Mouse (Mus musculus) thymus, adult 18-20 months (tissue): ENCODE data around the gene Eva1c.
A peak's percentile ranks its signal among the peaks of the same experiment; 100 is the strongest.

Source experiments
- DNase-seq, 2 experiments: peaks; one replicate each; pipeline ENCODE4 v3.0.0; 2022; ENCODE audit warnings: mixed read lengths in 2 of 2

The Eva1c gene

GRCm38 (mm10) chr16:90924606-90925370, 98.3 kb downstream of the Eva1c start:
- no peak for DNase-seq

DNA sequence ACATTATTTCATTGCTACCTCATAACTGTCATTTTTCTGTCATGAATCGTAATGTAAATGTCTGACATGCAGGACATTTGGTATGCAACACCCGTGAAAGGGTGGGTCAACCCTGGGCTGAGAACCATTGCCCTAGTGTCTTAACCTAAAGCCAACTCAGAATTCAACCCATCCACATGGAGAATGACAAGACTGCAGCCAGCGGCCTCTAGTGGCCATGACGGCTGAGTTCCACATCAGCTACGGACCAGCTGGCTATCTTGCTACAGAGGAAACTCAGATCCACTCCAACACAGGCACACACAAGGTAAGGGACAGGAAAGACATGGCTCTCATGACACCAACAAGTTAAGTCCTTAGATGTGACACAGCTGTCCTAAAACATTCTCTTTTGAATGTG, 98.9 kb downstream of the Eva1c start:
- no peak for DNase-seq

GRCm38 (mm10) chr16:90927446-90927845, 100.9 kb downstream of the Eva1c start:
- DNase-seq: no peak

GRCm38 (mm10) chr16:90933534-90934176, 107.1 kb downstream of the Eva1c start:
- DNase-seq: no peak

GRCm38 (mm10) chr16:90934193-90934686, 107.7 kb downstream of the Eva1c start:
- DNase-seq: peak; percentile 42 to 44

- DNase-seq: peak; percentile 81 to 83
Observed at GRCm38 (mm10) chr16:90934687-90935328, 108.3 kb downstream of the Eva1c start, which contains the start of gene Cfap298. Gene Cfap298 (minus strand): TSS chr16:90935114.

GRCm38 (mm10) chr16:90941246-90941645, 114.7 kb downstream of the Eva1c start:
- no peak for DNase-seq

- DNase-seq: no peak
Observed at GRCm38 (mm10) chr16:90946977-90947376, 120.5 kb downstream of the Eva1c start.

DNA sequence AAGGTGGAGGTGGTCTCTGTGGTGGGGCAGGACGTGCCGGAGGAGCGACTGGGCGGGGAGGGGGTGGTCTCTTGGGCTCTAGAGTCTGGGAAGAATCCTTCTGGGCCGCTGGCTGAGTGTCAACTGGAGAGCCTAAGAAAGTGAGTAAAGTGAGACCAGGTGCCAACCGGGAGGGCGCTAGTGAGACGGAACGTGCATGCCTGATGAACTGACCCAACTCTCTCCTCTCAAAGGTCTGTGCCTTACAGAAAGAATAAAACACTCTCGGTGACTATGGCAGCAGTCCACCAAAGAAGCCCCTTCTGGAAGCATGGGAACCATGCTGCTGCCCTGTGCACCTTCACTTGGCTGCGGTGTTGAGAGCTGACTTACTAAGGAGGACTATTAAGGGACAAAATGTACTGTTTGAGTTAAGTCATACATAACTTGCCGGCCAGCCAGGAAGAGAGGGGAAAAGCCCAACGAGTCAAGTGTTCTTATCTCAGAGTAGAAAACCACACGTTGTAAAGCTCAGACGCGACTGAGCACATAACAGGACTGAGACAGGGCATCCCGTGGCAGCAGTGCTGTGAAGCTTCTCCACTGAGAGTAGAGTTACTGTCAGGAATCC, 123.9 kb downstream of the Eva1c start:
- no peak for DNase-seq

DNA sequence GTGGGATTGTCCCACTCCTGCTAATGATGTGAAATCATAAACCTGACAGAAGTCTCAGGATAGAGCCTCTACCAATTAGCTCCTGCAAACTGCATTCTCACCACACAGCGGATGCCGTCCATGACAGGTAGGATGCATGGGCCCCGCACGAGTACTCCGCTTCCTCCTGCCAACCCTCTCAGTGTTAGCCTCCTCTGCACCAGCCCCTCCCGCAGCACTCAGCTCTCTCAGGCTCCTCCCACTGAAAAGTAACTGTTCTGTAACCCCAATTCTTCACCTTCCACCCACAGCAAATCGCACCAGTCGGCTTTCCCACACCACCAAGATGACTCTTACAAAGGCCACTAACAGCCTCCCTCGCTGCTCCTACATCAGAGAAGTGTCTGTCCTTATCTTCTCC, 126.6 kb downstream of the Eva1c start:
- no peak for DNase-seq

GRCm38 (mm10) chr16:90953770-90954169, 127.3 kb downstream of the Eva1c start:
- DNase-seq: no peak
